Mouse (Mus musculus) inflammation-experienced regulatory T-cells (primary cell): ENCODE measurements around the gene Gm7879. TPM values are rescaled to one million over a fixed set of nuclear protein-coding genes. Genes with fewer than 3 reads are reported as not detected.

ENCODE experiments used
- polyA plus RNA-seq, 2 experiments: library from polyadenylated mRNA; unstranded; fragments of 100-300 nt; shearing (Covaris generic); gene quantifications; one replicate each; pipeline ENCODE4 v1.2.1; 2017

The Gm7879 gene
- polyA plus RNA-seq, result under 1 TPM; 0.37 to 0.53 TPM

DNA sequence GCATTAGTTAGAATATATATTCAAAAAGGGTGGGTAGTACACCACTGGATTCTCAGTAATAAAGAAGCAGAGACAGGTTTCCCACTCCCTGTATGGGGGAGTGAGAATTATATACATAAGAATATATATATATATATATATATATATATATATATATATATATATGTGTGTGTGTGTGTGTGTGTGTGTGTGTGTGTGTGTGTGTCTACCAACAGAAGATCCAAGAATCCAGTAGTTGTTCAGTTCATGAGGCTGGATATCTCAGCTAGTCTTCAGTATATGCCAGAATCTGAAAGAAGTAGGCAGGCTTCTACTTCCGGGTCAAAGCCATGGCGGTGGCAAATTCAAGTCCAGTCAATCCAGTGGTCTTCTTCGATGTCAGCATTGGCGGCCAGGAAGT is at the start of gene Gm7879:
TSS of gene Gm7879 (plus strand) at position 301 of the 400 bp plus-strand sequence.

DNA sequence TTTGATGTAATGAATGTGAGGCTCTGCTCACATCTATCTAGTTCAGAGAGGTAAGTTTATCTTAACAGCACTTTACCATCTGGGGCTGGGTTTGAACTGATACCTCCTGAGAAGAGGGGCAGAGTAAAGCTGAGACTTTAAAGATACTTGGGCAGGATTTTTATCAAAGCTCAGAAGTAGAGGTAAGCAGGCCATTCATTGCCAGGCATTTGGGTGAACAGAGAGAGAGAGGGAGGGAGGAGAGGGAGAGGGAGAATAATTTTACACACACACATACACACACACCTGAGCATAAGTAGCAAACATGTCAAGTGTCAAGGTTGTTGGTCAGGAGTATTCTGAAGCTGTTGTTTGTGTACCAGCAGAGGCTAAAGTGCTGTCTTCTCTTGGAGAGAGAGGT is 44.7 kb upstream of the Gm7879 start, which contains the start of gene Cd38:
TSS of gene Cd38 (plus strand) at position 301 of the 400 bp plus-strand sequence.

Other genes starting within 250 kb of the Gm7879 start
- under 1 TPM; 0.20 to 0.51 TPM for gene Bst1, start 94.3 kb upstream of the Gm7879 start, polyA plus RNA-seq
- 10 to 100 TPM; 68.2 to 70.7 TPM for gene Fbxl5, start 91.5 kb upstream of the Gm7879 start, polyA plus RNA-seq
- gene Cd38, start 44.6 kb upstream of the Gm7879 start, polyA plus RNA-seq, result 10 to 100 TPM; 18.8 to 42.5 TPM
- 1 to 10 TPM in 1 of 2 experiments, under 1 TPM in 1; 0.36 to 6.0 TPM for gene Fgfbp1, start 68.6 kb downstream of the Gm7879 start, polyA plus RNA-seq
- gene Prom1, start 188.9 kb downstream of the Gm7879 start, polyA plus RNA-seq, result 1 to 10 TPM; 1.8 to 4.4 TPM